Mouse (Mus musculus): ENCODE results near the gene Hnrnph2. TPM values are rescaled to one million over a fixed set of nuclear protein-coding genes. Genes with fewer than 3 reads are reported as not detected.
A peak's percentile ranks its signal among the peaks of the same experiment; 100 is the strongest.

Gene Hnrnph2
- polyA plus RNA-seq, 1 experiment from 2014 or later: 224 TPM

DNA sequence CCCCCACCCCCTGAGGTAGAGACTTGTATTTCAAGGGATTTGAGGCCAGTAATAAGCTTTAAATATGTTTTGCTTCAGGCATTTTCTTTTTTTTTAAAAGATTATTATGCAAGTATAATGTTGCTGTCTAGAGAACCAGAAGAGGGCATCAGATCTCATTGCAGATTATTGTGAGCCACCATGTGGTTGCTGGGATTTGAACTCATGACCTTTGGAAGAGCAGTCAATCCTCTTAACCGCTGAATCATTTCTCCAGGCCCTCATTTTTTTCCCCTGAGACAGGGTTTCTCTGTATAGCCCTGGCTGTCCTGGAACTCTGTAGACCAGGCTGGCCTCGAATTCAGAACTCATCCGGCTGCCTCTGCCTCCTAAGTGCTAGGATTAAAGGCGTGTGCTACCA lies 12.7 kb upstream of the Hnrnph2 start:
- WGBS: 85% methylated on average over 4 of the region's 4 CpGs
- no peak overlapping the region for H3K27ac ChIP-seq (replicated peaks)
- H3K9me3 ChIP-seq (replicated peaks): no peaks in the 10 kb centered on the region
- peaks cover 8% of the 10 kb centered on the region; the same call in 1 of the 2 replicates for H3K27me3 ChIP-seq (ENCODE audit: low read depth, poor library complexity, severe bottlenecking)
- no peak for DNase-seq (ENCODE audit: low spot score)
- no peak overlapping the region for H3K4me3 ChIP-seq
- peaks cover 14% of the 10 kb centered on the region for H3K4me1 ChIP-seq
- H3K36me3 ChIP-seq: peaks cover 43% of the 10 kb centered on the region

DNA sequence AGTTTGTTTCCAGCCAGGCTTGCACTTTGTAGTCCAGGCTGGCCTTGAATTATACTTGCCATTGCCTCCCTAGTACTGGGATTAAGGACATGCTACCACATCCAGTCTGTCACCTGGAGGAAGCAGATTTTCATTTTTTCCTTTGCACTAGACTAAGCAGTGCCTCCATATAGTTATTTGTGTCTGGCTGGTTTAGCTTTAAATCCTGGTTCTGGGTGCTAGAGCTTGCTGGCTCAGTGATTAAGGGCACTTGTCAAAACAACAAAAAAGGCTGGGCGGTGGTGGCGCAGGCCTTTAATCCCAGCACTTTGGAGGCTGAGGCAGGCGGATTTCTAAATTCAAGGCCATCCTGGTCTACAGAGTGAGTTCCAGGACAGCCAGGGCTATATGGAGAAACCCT lies 12.0 kb upstream of the Hnrnph2 start:
- H3K4me1 ChIP-seq: peaks cover 14% of the 10 kb centered on the region
- DNase-seq (ENCODE audit: low spot score): no peak
- no peak overlapping the region for H3K27ac ChIP-seq (replicated peaks)
- 89% methylated on average over 3 of the region's 3 CpGs for WGBS
- no peaks in the 10 kb centered on the region for H3K9me3 ChIP-seq (replicated peaks)
- no peak overlapping the region for H3K4me3 ChIP-seq
- peaks cover 8% of the 10 kb centered on the region; the same call in 1 of the 2 replicates for H3K27me3 ChIP-seq (ENCODE audit: low read depth, poor library complexity, severe bottlenecking)
- peaks cover 43% of the 10 kb centered on the region for H3K36me3 ChIP-seq

DNA sequence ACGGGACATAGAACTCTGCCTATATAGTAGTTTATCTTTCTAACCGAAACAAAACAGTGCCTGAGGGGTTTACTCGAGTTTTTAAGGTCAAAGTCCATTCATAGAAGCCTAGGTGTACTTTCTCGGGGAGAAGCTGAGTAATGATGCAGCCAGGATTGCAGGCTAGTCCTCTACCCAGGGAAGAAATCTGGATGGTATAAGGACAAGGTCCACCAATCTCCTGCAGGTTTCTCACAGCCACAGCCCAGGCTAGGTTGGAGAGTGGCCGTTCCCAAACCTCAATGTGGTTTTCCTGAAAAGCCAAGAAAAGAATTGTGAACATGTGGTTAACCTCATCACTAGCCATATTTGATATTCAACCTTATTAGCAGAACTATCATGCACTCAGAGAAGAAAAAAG lies 11.1 kb upstream of the Hnrnph2 start:
- H3K9me3 ChIP-seq (replicated peaks): no peaks in the 10 kb centered on the region
- H3K4me1 ChIP-seq: peaks cover 13% of the 10 kb centered on the region
- peaks cover 8% of the 10 kb centered on the region; the same call in 1 of the 2 replicates for H3K27me3 ChIP-seq (ENCODE audit: low read depth, poor library complexity, severe bottlenecking)
- H3K27ac ChIP-seq (replicated peaks): no peak overlapping the region
- 76% methylated on average over 5 of the region's 5 CpGs for WGBS
- peaks cover 43% of the 10 kb centered on the region for H3K36me3 ChIP-seq
- DNase-seq (ENCODE audit: low spot score): no peak
- H3K4me3 ChIP-seq: no peak overlapping the region

DNA sequence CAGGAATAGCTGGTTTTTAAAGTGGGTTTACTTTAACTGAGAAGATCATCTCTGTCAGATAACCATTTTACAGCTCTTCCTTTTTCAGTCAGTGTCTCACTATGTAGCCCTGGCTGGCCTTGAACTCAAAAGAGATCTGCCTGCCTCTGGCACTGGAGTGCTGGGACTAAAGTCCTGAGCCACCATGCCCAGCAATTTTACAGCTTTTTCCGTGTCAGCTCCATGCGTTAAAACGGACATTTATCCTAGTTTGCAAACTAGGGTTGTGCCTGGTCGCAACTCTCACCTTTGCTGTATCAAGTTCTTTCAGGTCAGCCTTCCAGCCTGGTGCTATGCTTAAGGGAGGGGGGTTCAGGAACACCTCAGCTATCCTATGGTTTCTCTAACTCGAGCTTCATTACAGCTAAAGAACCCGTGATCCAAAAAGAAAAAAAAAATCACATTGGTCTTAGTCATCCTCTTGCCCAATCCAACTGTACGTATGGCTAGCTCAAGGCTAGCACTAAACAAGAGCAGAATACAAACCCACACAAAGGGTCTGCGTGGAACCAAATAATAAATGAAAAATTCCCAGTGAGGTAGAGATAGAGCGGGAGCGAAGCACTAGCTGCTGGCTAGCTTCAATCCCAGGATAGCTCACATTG lies 935 bp upstream of the Hnrnph2 start:
- Histone ChIP-seq H3K4me3 (peak overlapping the region; percentile 63), H3K27me3 (ENCODE audit: low read depth, poor library complexity, severe bottlenecking) (peaks cover 6% of the 10 kb centered on the region), H3K27ac (replicated peaks) (peak overlapping the region; percentile 79), H3K9me3 (replicated peaks) (no peaks in the 10 kb centered on the region), H3K36me3 (peaks cover 8% of the 10 kb centered on the region; the same call in 1 of the 2 replicates), H3K4me1 (peaks cover 19% of the 10 kb centered on the region)
- 28% methylated on average over 10 of the region's 10 CpGs for WGBS
- no peak for DNase-seq (ENCODE audit: low spot score)

DNA sequence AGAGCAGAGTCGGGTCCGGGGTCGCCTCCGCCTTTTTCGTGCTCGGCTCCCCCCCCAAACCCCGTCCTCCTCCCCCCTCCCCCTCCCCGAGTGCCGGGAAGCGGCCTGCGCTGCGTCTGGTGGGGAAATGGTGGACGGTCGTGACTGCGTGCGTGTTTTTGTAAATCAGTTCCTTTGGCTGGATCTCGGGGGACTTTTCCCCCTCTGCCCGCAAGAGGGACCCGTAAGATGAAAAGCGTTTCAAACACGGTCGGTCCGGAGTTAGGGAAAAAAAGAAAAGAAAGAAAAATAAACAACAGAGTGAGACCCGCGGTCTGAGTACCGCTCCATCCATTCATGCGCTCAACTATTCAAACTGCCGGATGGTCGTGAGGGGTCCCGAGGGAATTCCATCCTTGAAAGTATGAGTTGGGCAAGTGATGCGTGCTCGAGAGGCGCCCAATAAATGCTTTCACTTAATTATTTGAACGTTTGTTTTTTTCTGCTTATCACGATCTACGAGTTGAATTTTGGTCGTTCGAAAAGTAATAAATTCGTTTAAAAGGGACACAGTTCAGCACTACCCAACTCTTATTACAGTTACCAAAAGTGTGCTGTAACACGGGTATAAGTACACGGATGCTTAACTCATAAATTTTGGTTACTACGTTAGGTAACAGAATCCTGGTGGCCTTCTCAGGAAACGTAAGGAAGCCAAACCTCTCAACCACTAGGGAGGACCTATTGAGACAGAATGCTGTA lies 571 bp downstream of the Hnrnph2 start:
- H3K9me3 ChIP-seq (replicated peaks): no peaks in the 10 kb centered on the region
- 19% methylated on average over 43 of the region's 43 CpGs for WGBS
- peaks cover 6% of the 10 kb centered on the region for H3K27me3 ChIP-seq (ENCODE audit: low read depth, poor library complexity, severe bottlenecking)
- H3K4me1 ChIP-seq: peaks cover 19% of the 10 kb centered on the region
- peak overlapping the region; percentile 92 for H3K27ac ChIP-seq (replicated peaks)
- no peak for DNase-seq (ENCODE audit: low spot score)
- peak overlapping the region; percentile 63 for H3K4me3 ChIP-seq
- peaks cover 12% of the 10 kb centered on the region; the same call in 1 of the 2 replicates for H3K36me3 ChIP-seq

DNA sequence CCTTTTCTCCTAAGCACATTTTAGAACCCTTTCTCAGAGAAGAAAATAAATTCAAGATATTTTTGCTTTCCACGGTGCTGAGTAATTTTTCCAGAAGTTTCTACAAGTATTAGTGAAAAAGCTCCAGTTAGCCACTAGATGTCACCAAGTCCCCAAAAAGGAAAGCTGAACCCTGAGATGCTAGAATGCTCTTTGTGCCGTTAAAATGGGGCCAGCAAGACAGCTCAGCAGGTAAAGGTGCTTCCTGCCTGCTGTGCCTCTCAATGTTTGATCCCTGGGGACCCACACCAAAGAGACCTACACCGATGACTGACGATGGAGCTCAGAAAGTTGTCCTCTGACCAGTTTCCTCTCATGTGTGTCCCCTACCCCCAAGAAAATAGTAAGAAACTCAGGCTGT lies 8.5 kb downstream of the Hnrnph2 start:
- DNase-seq (ENCODE audit: low spot score): no peak
- WGBS: 47% methylated on average over 4 of the region's 4 CpGs
- peaks cover 19% of the 10 kb centered on the region for H3K27me3 ChIP-seq (ENCODE audit: low read depth, poor library complexity, severe bottlenecking)
- H3K36me3 ChIP-seq: peaks cover 13% of the 10 kb centered on the region
- no peak overlapping the region for H3K27ac ChIP-seq (replicated peaks)
- no peaks in the 10 kb centered on the region for H3K9me3 ChIP-seq (replicated peaks)
- peaks cover 11% of the 10 kb centered on the region for H3K4me1 ChIP-seq
- H3K4me3 ChIP-seq: no peak overlapping the region

DNA sequence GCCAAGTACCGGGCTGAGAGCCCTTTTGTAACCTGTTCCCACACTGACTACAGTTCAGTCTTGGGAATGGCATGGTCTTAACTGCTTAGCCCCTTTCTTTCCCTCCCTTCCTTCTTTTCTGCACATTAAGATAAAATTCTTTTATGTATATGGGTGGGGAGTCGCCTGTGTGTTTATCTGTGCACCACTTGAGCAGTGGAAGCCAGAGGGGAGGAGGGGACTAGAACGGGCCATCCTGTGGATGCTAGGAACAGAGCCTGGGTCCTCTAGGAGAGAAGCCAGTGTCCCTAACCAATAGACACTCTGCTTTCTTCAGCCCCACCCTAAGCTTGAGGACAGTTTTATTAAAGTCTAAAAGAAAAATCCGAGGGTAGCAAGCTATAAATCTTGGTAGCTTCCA lies 10.0 kb downstream of the Hnrnph2 start:
- Histone ChIP-seq H3K27me3 (ENCODE audit: low read depth, poor library complexity, severe bottlenecking) (peaks cover 33% of the 10 kb centered on the region), H3K4me1 (peaks cover 11% of the 10 kb centered on the region), H3K9me3 (replicated peaks) (no peaks in the 10 kb centered on the region), H3K4me3 (no peak overlapping the region), H3K36me3 (peaks cover 9% of the 10 kb centered on the region), H3K27ac (replicated peaks) (no peak overlapping the region)
- 88% methylated on average over 4 of the region's 4 CpGs for WGBS
- DNase-seq (ENCODE audit: low spot score): no peak

DNA sequence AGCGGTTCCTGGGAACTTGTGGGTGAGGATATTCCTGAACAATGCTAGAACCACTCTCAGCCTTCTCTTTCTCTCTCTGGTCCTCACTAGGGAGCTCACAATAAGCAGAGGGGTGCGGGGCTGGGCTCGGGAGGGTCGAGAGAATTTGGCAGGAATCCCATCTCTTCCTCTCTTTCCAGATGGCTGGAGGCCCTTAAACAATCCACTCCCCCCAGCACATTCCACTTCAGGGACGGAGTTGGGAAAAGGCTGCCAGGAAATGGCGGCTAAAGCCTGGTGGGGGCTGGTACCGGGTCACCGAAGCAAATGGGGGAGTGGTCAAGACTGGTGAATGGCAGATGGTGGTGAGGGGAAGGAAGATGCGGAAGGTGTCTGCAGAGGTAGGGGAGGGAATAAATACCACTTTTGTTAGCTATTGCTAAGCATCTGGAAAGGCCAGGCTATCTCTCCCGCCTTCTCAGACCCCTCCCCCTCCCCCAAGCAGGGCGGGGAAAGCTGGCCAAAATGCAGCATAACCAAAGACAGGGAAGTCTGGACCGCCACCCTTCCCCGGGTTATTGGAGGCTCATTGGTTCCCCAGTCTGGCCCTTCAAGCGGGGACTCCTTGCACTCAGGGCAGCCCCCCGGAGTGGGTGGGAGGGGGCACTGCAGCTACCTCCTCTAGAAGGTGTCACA lies 11.4 kb downstream of the Hnrnph2 start:
- H3K27ac ChIP-seq (replicated peaks): peak overlapping the region; percentile 86
- H3K36me3 ChIP-seq: peaks cover 5% of the 10 kb centered on the region
- H3K27me3 ChIP-seq (ENCODE audit: low read depth, poor library complexity, severe bottlenecking): peaks cover 45% of the 10 kb centered on the region
- peak overlapping the region; percentile 45 for H3K4me3 ChIP-seq
- WGBS: 17% methylated on average over 15 of the region's 15 CpGs
- no peaks in the 10 kb centered on the region for H3K9me3 ChIP-seq (replicated peaks)
- peak; percentile 67 for DNase-seq (ENCODE audit: low spot score)
- H3K4me1 ChIP-seq: peaks cover 11% of the 10 kb centered on the region

DNA sequence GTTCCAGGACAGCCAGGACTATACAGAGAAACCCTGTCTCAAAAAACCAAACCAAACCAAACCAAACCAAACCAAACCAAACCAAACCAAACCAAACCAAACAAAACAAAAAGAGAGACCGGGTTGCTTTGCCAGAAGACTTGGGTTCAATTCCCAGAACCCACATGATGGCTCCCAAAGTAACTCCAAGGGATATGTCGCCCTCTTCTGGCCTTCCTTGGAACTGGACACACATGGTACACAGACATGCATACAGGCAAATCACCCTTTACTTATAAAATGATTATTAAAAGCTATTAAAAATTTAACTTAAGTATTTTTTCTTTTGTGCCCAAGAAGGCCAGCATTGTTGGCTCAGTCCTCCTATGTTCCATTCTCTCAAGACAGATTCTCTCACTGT lies 13.3 kb downstream of the Hnrnph2 start:
- Histone ChIP-seq H3K27ac (replicated peaks) (no peak overlapping the region), H3K9me3 (replicated peaks) (no peaks in the 10 kb centered on the region), H3K27me3 (ENCODE audit: low read depth, poor library complexity, severe bottlenecking) (peaks cover 59% of the 10 kb centered on the region), H3K36me3 (no peaks in the 10 kb centered on the region), H3K4me1 (peaks cover 13% of the 10 kb centered on the region), H3K4me3 (no peak overlapping the region)
- WGBS: 66% methylated on average over 2 of the region's 2 CpGs
- no peak for DNase-seq (ENCODE audit: low spot score)

DNA sequence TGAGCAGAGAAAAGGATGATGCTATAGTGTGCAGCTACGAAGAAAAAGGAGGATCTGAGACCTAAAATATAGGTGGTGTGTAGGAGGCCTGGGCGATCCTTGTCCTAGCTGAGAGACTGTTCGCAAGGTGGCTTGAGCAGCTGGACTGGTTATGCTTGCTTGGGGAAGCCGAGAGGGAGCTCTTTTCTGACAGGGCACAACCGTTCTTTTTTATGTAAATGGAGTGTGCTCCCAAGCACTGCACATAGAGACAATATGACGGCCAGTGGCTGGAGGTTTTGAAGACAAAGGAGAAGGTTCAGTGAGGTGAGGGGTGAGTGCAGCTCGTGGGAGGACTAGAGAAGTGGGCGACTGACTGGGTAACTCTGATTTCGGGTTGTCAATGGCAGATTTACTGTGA lies 18.7 kb downstream of the Hnrnph2 start:
- Histone ChIP-seq H3K27me3 (ENCODE audit: low read depth, poor library complexity, severe bottlenecking) (peaks cover 84% of the 10 kb centered on the region), H3K27ac (replicated peaks) (peak overlapping the region; percentile 76), H3K36me3 (no peaks in the 10 kb centered on the region), H3K4me3 (peak overlapping the region; percentile 20; the same call in 1 of the 2 replicates), H3K4me1 (peaks cover 16% of the 10 kb centered on the region), H3K9me3 (replicated peaks) (no peaks in the 10 kb centered on the region)
- peak; percentile 30 for DNase-seq (ENCODE audit: low spot score)
- 37% methylated on average over 9 of the region's 9 CpGs for WGBS

DNA sequence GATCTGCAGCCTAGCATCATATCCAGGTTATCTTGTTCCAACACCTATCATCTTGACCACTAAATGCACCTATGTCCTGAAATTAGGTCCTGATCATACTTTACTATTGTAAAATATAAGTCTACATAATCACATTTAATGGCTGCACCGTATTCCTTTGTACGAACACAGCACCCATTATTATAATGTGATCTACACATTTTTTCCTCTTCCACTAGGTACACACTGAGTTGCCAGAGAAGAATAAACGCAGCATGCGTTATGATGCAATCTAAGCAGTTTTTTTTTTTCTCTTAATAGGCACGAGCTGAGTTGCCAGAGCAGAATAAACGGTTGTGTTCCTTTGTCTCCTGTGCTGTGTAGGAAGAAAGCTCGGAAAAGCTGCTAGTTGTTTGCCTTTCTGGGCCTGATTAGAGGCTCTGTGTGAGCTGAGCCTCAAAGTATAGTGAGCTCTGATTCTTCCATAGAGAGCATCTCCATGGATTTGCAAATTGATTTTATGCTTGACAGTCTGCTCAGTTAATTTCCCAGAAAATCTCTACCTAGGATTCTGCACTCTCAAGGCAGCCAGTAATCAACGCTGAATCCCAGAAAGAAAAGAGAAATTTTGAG lies 19.4 kb downstream of the Hnrnph2 start:
- Histone ChIP-seq H3K9me3 (replicated peaks) (no peaks in the 10 kb centered on the region), H3K4me1 (peaks cover 16% of the 10 kb centered on the region), H3K27me3 (ENCODE audit: low read depth, poor library complexity, severe bottlenecking) (peaks cover 78% of the 10 kb centered on the region), H3K4me3 (no peak overlapping the region; the same call in 1 of the 2 replicates), H3K27ac (replicated peaks) (peak overlapping the region; percentile 76), H3K36me3 (no peaks in the 10 kb centered on the region)
- DNase-seq (ENCODE audit: low spot score): no peak
- 42% methylated on average over 8 of the region's 8 CpGs for WGBS

DNA sequence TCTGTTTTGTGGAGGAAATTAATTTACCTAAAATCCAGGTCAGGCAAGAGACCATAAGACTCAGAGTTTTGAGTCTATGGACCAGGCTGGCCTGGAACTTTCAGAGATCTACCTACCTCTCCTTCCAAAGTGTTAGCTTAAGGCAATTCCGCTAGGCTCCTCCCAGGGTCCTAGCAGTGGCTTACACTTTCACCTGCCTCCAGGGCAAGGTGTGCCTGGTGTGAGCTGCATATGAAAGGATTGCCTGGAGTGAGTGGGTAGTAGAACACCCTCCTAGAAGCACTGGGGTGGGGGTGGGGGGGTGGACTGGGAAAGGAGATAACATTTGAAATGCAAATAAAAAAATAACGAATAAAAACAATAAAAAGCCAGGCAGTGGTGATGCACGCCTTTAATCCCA lies 20.7 kb downstream of the Hnrnph2 start:
- no peak overlapping the region for H3K27ac ChIP-seq (replicated peaks)
- no peaks in the 10 kb centered on the region for H3K36me3 ChIP-seq
- peaks cover 16% of the 10 kb centered on the region for H3K4me1 ChIP-seq
- H3K9me3 ChIP-seq (replicated peaks): no peaks in the 10 kb centered on the region
- peaks cover 78% of the 10 kb centered on the region for H3K27me3 ChIP-seq (ENCODE audit: low read depth, poor library complexity, severe bottlenecking)
- DNase-seq (ENCODE audit: low spot score): no peak
- no peak overlapping the region for H3K4me3 ChIP-seq
- WGBS: 84% methylated on average over 3 of the region's 3 CpGs
